Mouse (Mus musculus) frontal cortex, postnatal 10 days (tissue): ENCODE results near the gene Eri3.

ENCODE experiments used
- DNase-seq, 2 experiments: peaks; one replicate each; pipeline ENCODE4 v3.0.0; 2022; ENCODE audit warnings: low spot score in 2 of 2, mixed read lengths in 1 of 2

Eri3 gene

GRCm38 (mm10) chr4:117577579-117577978 lies 27.4 kb downstream of the Eri3 start:
- DNase-seq = no peak

- no peak for DNase-seq
Observed at GRCm38 (mm10) chr4:117581626-117582025, 31.5 kb downstream of the Eri3 start.

DNA sequence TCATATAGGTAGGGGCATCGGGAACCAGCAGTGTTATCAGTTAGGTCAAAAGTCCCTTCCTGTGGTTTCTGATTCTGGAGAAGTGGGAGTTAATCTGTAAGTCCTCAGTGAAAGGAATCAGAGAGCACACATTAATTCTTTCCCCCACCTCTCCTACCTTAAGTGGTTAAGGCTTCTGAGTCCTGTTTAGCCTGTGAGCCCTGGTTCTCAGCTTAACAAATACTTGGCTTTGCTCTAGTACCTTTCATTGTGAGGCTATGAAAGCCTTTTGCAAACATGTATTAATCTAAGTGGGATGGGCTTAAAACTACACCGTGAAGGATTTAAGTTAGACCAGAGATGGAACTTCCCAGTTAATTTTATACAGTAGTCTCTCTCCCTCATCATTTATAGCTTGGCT lies 35.8 kb downstream of the Eri3 start:
- DNase-seq = no peak

- DNase-seq = no peak
Observed at GRCm38 (mm10) chr4:117587447-117587846, 37.3 kb downstream of the Eri3 start.

- DNase-seq = no peak
Observed at GRCm38 (mm10) chr4:117589081-117589660, 39.0 kb downstream of the Eri3 start.

GRCm38 (mm10) chr4:117590781-117591180 lies 40.6 kb downstream of the Eri3 start:
- DNase-seq = no peak

DNA sequence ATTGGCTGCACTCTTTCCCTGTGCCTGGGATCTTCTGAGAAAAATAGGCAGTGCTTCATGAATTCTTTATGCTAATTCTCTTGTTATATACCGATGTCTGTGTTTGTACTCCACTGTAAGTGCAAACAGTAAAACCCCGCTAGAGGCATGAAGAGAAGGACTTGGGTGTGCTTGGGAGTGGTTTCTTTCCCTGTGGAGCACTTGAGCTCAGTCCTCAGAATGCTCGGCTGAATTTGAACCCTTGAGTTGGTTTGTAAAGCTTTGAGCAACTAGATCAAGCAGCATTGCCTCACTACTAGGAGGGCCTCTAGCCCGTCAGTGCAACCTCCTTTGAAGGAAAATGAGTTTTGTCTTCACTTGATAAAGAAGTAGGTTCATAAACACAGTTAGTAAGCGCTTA lies 42.0 kb downstream of the Eri3 start:
- no peak for DNase-seq

DNA sequence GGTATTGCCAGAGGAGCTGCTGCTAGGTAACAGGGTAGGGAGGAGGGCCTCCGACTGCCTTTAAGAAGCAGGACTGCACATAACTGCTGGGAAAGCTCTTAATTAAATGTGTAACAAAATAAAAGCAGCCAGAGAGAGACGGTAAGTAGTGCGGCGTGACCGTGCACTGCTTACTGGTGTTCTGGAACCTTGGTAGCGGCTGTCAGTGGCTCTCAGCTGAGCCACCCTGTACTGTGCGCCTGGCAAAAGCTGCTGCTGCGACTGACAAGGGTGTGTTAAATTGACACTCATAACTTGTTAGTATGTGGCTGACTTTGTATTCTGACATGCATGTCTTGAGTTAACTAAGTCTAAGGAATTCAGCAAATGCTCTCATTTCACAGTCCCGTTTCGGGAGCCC lies 45.1 kb downstream of the Eri3 start:
- no peak for DNase-seq

DNA sequence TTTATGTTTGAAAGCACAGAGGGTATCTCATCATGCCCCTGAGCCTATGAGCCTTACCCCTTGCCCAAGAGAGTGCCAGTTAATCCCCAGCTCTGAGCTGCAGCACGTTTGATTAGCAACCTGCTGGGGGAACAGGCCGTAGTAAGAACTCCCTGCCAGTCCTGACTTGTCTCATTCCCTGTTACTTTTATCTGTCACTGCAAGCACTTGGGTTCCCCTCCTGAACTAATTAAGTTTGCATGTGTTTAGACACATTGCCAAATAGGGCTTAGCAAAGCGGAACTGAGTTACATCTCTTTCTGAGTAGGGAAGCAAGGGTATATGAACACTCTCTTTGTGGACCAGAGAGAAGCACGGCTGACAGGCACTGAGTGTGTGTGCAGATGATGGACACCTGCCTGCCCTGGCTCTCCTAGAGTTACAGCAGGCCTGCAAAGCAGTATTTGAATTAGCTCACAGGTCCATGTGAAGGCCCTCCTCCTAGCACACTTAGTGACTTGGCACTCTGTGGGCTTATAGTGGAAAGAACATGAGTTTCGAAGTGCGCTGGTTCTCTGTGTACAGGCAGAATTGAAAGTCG lies 49.9 kb downstream of the Eri3 start:
- no peak for DNase-seq

DNA sequence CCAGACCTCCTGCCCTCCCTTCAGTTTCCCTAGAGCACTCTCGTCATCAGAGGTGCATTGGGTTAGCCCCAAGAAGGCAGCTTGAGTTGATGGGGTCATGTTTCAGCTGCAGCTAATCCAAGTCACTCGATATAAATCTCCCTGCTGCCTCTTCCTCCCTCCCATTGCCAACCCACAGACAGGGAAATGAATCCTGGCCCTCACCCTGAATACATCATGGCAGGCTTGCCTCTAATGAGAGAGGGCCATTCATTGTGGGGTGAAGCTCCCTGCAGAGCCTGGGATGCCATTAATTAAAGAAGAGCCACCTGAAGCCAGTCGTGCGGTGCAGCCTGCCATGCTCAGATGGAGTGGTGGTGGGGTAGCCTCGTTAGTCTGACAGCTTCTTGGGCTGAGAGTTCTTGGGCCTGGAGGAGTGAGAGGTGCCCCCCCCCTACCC lies 51.2 kb downstream of the Eri3 start:
- no peak for DNase-seq

DNA sequence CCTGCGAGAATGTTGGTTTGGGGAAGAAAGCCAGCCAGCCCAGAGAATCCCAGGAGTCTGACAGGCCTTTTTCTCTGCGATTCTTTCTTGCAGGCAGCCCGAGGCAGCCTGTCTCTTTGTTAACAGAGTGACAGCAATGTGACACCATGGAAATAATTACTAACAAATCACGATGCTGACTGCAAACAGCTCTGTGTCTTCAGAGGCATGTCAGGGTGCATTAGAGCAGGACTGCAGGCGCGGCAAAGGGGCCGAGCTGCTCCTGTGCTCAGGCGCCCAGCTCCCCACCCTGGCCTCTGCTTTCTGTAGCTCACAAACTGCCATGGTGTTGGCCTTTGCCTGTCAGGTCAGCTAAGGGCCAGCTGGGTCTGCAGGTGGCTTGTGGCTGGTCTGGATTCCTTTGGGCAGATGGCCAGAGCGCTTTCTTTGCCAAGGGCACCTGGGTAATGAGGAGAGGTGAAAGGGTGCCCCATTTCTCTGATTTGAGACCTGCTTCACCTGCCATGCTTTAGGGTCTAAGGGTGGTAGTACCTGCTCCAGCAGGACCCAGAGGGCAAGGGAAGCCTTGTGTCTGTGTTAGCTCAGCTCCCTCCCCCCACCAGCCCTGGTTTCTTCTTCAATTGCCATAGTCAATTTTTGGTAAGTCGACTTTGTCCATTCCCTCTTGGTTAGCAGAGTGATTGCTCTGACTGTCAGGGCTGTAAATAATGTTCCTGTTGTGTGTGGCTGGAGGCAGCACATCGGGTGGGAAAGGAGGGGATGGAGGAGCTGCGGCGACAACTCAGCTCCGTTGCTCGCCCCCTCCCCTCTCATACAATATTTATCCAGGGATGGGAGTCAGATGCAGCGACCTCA lies 55.2 kb downstream of the Eri3 start:
- no peak for DNase-seq

DNA sequence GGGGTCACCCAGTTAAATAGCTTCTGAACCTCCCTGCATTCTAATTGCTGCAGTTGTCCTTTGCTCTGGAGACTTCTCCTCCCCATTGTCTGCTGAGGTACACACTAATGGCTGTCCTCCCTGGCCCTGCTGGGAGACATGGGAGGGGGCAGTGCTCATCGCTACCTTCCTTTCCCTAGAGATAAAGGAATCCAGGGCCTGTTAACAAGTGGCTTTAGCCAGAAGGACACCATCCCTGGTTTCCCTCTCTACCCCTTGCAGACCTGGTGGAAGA lies 55.7 kb downstream of the Eri3 start:
- no peak for DNase-seq

DNA sequence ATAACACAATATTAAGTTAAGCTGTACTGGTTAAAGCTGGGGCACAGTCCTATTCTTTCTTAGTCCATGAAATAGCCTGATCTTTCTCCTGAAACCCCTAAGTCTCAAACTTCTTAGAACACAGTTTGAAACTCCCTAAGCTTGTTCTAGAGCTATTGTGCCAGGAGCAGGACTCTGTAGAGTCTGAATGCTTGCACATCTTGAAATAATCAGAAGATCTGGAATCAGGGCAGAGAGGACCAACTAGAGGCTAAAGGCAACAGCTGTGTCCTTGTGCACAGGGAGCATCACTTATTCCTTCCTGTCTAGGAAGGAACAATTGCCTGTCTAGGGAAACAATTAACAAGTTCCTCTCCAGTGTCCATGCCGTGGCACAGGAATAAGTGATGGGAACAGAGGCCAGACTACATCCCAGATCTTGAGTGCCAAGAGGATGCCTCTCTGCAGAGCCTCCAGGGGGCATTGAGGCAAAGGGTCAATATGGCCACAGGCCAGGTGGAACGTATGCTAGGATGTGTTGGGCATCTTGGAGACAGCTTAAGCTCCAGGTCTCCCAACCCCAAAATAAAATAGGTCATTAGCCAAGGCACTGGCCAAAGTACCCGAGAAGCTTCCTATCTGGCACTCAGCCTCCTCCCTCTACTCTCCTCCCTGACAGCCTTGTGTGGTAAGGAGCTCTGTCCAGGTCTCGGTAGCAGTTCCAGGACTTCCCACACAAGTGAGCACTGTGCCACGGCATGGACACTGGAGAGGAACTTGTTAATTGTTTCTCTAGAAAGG lies 56.9 kb downstream of the Eri3 start:
- DNase-seq = no peak

DNA sequence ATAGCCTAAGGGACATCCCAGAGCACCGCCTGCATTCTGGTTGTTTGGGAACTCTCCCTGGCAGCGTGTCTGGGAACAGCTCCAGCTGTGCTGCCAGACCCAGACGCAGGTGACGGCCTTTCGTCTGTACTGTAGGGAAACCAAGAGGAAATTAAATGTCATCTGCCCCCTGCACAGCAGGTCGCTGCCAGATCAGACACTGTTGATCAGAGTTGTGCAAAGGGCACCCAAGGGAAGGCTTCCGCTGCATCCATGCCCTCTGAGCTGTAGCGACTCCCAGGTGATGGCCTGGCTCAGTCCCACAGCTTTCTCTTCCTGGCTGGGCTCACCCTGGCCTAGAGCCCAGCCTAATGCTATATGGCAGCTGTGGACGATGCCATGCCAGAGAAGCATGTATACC lies 58.1 kb downstream of the Eri3 start:
- DNase-seq = no peak

- DNase-seq = peak in 1 of 2 experiments; percentile 40
Observed at GRCm38 (mm10) chr4:117609371-117610039, 59.3 kb downstream of the Eri3 start.

- DNase-seq = no peak
Observed at GRCm38 (mm10) chr4:117611385-117611784, 61.2 kb downstream of the Eri3 start.

DNA sequence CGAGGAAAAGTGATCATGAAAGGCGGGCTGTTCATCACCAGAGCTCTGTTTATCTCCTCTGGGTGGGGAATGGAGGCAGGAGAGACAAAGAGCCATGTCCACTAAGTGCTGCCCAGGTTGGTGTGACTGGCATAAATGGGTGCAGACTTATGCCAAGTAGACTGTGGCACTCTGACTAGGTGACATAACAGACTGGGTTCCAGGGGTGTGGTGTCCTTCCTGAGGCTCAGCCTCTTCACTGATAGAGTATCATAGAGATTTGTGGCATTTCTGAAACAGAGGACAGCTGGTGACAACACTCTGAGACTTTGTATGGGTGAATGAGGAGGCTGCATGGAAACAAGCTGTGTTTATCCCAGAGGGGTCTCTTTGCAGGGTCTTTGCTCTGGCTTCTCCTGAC lies 61.6 kb downstream of the Eri3 start:
- DNase-seq = no peak

GRCm38 (mm10) chr4:117612713-117613112 lies 62.5 kb downstream of the Eri3 start:
- DNase-seq = no peak

DNA sequence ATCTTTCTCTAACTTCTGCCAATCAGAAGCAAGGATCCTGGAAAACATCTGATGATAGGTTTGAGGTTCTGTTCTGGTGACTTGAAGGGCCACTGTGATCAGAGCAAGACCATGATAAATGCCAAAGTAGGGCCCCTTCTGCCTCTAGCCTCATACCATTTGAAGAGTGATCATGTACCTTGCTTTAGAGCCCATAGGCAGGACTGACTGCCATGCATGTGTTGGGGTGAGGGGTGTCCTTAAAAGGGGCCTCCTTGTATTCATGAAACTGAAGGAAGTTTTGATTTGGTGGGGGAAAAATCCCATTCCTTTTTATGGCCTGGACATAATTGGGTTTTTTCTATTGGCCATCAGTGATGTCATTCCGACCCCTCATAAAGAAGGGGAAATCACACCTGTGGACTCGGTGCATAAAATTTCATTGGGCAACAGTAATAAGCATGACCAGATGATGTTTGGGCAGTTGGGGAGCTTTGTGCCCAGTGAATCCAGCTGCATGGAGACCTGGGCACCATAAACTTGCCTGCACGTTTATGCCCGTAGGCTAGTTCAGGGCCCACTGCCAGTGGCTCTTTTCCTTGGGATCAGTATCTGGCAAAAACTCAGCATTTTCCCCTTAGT lies 63.1 kb downstream of the Eri3 start:
- no peak for DNase-seq

GRCm38 (mm10) chr4:117616600-117616999 lies 66.4 kb downstream of the Eri3 start:
- no peak for DNase-seq

DNA sequence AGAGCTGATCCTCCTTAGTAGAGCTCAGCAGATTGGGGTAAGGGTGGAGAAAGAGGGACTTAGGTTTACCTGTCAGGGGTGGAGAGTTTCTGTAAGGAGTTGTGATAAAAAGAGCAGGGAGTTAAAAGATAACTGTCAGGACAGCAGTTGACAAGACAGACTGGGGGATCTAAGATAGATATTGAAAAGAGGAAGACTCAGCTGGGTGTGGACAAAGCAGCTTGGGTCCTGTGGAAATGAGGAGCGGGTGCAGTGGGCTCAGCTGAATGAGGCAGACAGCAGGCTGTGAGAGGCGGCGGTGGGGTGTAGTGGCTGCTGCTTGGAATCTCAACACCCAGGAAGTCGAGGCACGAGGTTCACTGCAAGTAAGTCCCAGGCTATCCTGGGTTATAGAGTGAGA lies 72.1 kb downstream of the Eri3 start:
- no peak for DNase-seq

GRCm38 (mm10) chr4:117623025-117623424 lies 72.9 kb downstream of the Eri3 start:
- no peak for DNase-seq
